Mouse (Mus musculus) Muller cell, postnatal 12 days (primary cell): ENCODE data around the gene Nudc.
"Not testable (repeated sequence)": the region's sequence is repeated elsewhere in the genome, so short reads cannot be mapped to it uniquely, and the experiment has no call there.

Experiments
- DNase-seq: peaks from one replicate; pipeline ENCODE4 v3.0.0-alpha.2; 2015; ENCODE audit errors: inconsistent ontology term

The Nudc gene

GRCm38 (mm10) chr4:133536652-133537051 lies 9.1 kb downstream of the Nudc start:
- DNase-seq, result no peak

- DNase-seq, result no peak
Measured at GRCm38 (mm10) chr4:133536081-133536480, 9.7 kb downstream of the Nudc start.

GRCm38 (mm10) chr4:133532777-133533176 lies 13.0 kb downstream of the Nudc start:
- DNase-seq, result no peak

GRCm38 (mm10) chr4:133527788-133528187 lies 18.0 kb downstream of the Nudc start:
- DNase-seq, result no peak

GRCm38 (mm10) chr4:133521502-133521901 lies 24.3 kb downstream of the Nudc start:
- no peak for DNase-seq

GRCm38 (mm10) chr4:133519369-133519665 lies 26.5 kb downstream of the Nudc start:
- DNase-seq, result no peak

- no peak for DNase-seq
Measured at GRCm38 (mm10) chr4:133518601-133519368, 27.0 kb downstream of the Nudc start, which contains the start of gene Kdf1. Gene Kdf1, plus strand, starts transcription at chr4:133518963.

- peak; percentile 49 for DNase-seq
Measured at GRCm38 (mm10) chr4:133512972-133513371, 32.8 kb downstream of the Nudc start.

- DNase-seq, result not testable (repeated sequence)
Measured at GRCm38 (mm10) chr4:133512511-133512910, 33.3 kb downstream of the Nudc start.

GRCm38 (mm10) chr4:133511050-133511449 lies 34.7 kb downstream of the Nudc start:
- no peak for DNase-seq

GRCm38 (mm10) chr4:133508990-133509389 lies 36.8 kb downstream of the Nudc start:
- DNase-seq, result no peak

- no peak for DNase-seq
Measured at GRCm38 (mm10) chr4:133506573-133506972, 39.2 kb downstream of the Nudc start.

- DNase-seq, result no peak
Measured at GRCm38 (mm10) chr4:133504755-133505485, 40.9 kb downstream of the Nudc start.

GRCm38 (mm10) chr4:133504300-133504699 lies 41.5 kb downstream of the Nudc start:
- DNase-seq, result no peak

GRCm38 (mm10) chr4:133501514-133501913 lies 44.3 kb downstream of the Nudc start:
- DNase-seq, result no peak

GRCm38 (mm10) chr4:133498160-133498724 lies 47.6 kb downstream of the Nudc start, which contains the start of gene Trnp1:
Gene Trnp1, minus strand, starts transcription at chr4:133498550.
- peak; percentile 81 for DNase-seq

GRCm38 (mm10) chr4:133497461-133498159 lies 48.2 kb downstream of the Nudc start:
- no peak for DNase-seq

- DNase-seq, result no peak
Measured at GRCm38 (mm10) chr4:133496738-133497445, 48.9 kb downstream of the Nudc start.

- no peak for DNase-seq
Measured at GRCm38 (mm10) chr4:133495711-133496110, 50.1 kb downstream of the Nudc start.

- DNase-seq, result no peak
Measured at GRCm38 (mm10) chr4:133494867-133495266, 50.9 kb downstream of the Nudc start.

GRCm38 (mm10) chr4:133494432-133494831 lies 51.4 kb downstream of the Nudc start:
- peak; percentile 92 for DNase-seq
